Mouse (Mus musculus): ENCODE data around the gene Kcnd3. TPM values are rescaled to one million over a fixed set of nuclear protein-coding genes. Genes with fewer than 3 reads are reported as not detected.

Gene Kcnd3
- polyA plus RNA-seq, 1 experiment from 2014 or later = 4.6 TPM

GRCm38 (mm10) chr3:105670801-105671200 lies 218.7 kb downstream of the Kcnd3 start:
- Histone ChIP-seq H3K9me3 (no peaks in the 10 kb centered on the region), H3K4me1 (replicated peaks) (no peaks in the 10 kb centered on the region), H3K4me3 (no peak overlapping the region), H3K9ac (no peak overlapping the region), H3K27me3 (no peaks in the 10 kb centered on the region), H3K4me2 (no peak overlapping the region), H3K36me3 (no peaks in the 10 kb centered on the region), H3K27ac (replicated peaks) (no peak overlapping the region)
- WGBS = 89% methylated on average over 1 of the region's 1 CpGs
- ATAC-seq (ENCODE audit: low read depth) = no peak

- no peak overlapping the region for H3K4me3 ChIP-seq
- H3K4me2 ChIP-seq = no peak overlapping the region
- no peak overlapping the region for H3K27ac ChIP-seq (replicated peaks)
- H3K9ac ChIP-seq = no peak overlapping the region
- no peaks in the 10 kb centered on the region for H3K9me3 ChIP-seq
- ATAC-seq (ENCODE audit: low read depth) = peak; percentile 84
- H3K36me3 ChIP-seq = peaks cover 25% of the 10 kb centered on the region
- WGBS = 22% methylated on average over 7 of the region's 7 CpGs
- H3K27me3 ChIP-seq = no peaks in the 10 kb centered on the region
- no peaks in the 10 kb centered on the region for H3K4me1 ChIP-seq (replicated peaks)
Observed at GRCm38 (mm10) chr3:105674595-105675218, 222.6 kb downstream of the Kcnd3 start.

GRCm38 (mm10) chr3:105675932-105676331 lies 223.8 kb downstream of the Kcnd3 start:
- WGBS = 60% methylated on average over 2 of the region's 2 CpGs

GRCm38 (mm10) chr3:105680346-105680745 lies 228.2 kb downstream of the Kcnd3 start:
- Histone ChIP-seq H3K4me2 (no peak overlapping the region), H3K9ac (no peak overlapping the region), H3K27ac (replicated peaks) (no peak overlapping the region), H3K9me3 (no peaks in the 10 kb centered on the region), H3K4me3 (no peak overlapping the region), H3K27me3 (no peaks in the 10 kb centered on the region), H3K4me1 (replicated peaks) (no peaks in the 10 kb centered on the region), H3K36me3 (peaks cover 67% of the 10 kb centered on the region)
- ATAC-seq (ENCODE audit: low read depth) = no peak
- WGBS = 89% methylated on average over 7 of the region's 7 CpGs

More at GRCm38 (mm10) chr3:105675932-105676331, 223.8 kb downstream of the Kcnd3 start:
- H3K4me2 ChIP-seq = no peak overlapping the region
- H3K4me3 ChIP-seq = no peak overlapping the region
- no peak overlapping the region for H3K9ac ChIP-seq
- no peaks in the 10 kb centered on the region for H3K27me3 ChIP-seq
- H3K4me1 ChIP-seq (replicated peaks) = no peaks in the 10 kb centered on the region
- peaks cover 34% of the 10 kb centered on the region for H3K36me3 ChIP-seq
- H3K9me3 ChIP-seq = no peaks in the 10 kb centered on the region
- H3K27ac ChIP-seq (replicated peaks) = no peak overlapping the region
- ATAC-seq (ENCODE audit: low read depth) = no peak

- 11% methylated on average over 51 of the region's 60 CpGs for WGBS
- peak overlapping the region; percentile 92 for H3K4me3 ChIP-seq
- no peaks in the 10 kb centered on the region for H3K9me3 ChIP-seq
- peaks cover 28% of the 10 kb centered on the region for H3K36me3 ChIP-seq
- H3K4me1 ChIP-seq (replicated peaks) = peaks cover 9% of the 10 kb centered on the region
- peak overlapping the region; percentile 81 for H3K4me2 ChIP-seq
- peak overlapping the region; percentile 92 for H3K9ac ChIP-seq
- no peaks in the 10 kb centered on the region for H3K27me3 ChIP-seq
- peak; percentile 87; the same call in 1 of the 2 replicates for ATAC-seq (ENCODE audit: low read depth)
- peak overlapping the region; percentile 79; the same call in 1 of the 2 replicates for H3K27ac ChIP-seq (replicated peaks)
Observed at GRCm38 (mm10) chr3:105686394-105687323, 234.5 kb downstream of the Kcnd3 start.

DNA sequence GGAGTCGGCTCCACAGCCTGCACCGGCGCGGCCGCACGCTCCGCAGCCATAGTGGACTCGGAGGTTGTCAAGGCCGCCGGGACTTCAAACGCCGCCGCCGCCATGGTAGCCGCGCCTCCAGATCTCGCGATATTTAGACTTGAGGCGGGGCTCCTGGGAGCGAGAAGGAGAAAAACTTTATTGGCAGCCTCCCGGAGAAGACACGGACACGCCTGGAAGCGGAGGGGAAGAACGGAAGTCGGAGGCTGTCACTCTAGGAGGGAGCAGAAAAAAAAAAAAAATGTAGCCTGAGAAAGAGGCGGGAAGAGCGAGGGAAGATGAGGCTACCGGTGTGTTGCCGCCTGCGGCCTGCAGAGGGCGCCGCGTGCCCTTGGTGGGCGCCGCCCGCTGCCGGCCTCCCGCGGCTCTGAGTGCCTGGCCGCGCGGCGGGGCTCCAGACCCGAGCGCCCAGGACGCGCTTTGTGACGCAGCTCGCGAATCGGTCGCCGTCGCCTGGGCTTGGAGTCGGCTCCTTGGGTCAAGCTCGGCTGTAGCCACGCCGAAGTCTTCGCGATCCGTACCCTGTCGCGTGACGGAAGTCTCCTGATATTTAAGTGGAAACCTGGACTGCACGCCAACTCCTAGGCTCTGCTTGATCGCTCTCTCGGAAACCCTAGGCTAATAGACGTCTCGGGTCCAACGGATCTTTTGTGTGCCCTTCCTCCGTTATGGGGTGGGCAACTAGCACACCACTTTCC lies 235.4 kb downstream of the Kcnd3 start, which contains the start of gene Ddx20:
Gene Ddx20, minus strand, starts transcription at position 251 of the 737 bp plus-strand sequence.
- no peaks in the 10 kb centered on the region for H3K9me3 ChIP-seq
- peaks cover 9% of the 10 kb centered on the region for H3K4me1 ChIP-seq (replicated peaks)
- H3K9ac ChIP-seq = peak within 1 kb of the TSS; percentile 92
- H3K4me3 ChIP-seq = peak within 1 kb of the TSS; percentile 92
- H3K27me3 ChIP-seq = peaks cover 3% of the 10 kb centered on the region; the same call in 1 of the 2 replicates
- peaks cover 23% of the 10 kb centered on the region for H3K36me3 ChIP-seq
- WGBS = 1% methylated on average over 72 of the region's 72 CpGs
- peak; percentile 96 for ATAC-seq (ENCODE audit: low read depth)
- peak within 1 kb of the TSS; percentile 81 for H3K27ac ChIP-seq (replicated peaks)
- H3K4me2 ChIP-seq = peak within 1 kb of the TSS; percentile 81

- H3K27me3 ChIP-seq = peaks cover 13% of the 10 kb centered on the region
- no peak for ATAC-seq (ENCODE audit: low read depth)
- H3K4me1 ChIP-seq (replicated peaks) = peaks cover 9% of the 10 kb centered on the region
- H3K4me3 ChIP-seq = no peak overlapping the region
- no peak overlapping the region for H3K9ac ChIP-seq
- H3K9me3 ChIP-seq = no peaks in the 10 kb centered on the region
- H3K4me2 ChIP-seq = no peak overlapping the region
- H3K36me3 ChIP-seq = peaks cover 13% of the 10 kb centered on the region
- no peak overlapping the region for H3K27ac ChIP-seq (replicated peaks)
- 89% methylated on average over 2 of the region's 2 CpGs for WGBS
Observed at GRCm38 (mm10) chr3:105688536-105688935, 236.4 kb downstream of the Kcnd3 start.

GRCm38 (mm10) chr3:105693327-105694080 lies 241.4 kb downstream of the Kcnd3 start:
- no peak overlapping the region for H3K4me2 ChIP-seq
- 82% methylated on average over 14 of the region's 14 CpGs for WGBS
- H3K27ac ChIP-seq (replicated peaks) = no peak overlapping the region
- no peak for ATAC-seq (ENCODE audit: low read depth)
- H3K36me3 ChIP-seq = no peaks in the 10 kb centered on the region
- H3K9ac ChIP-seq = no peak overlapping the region
- H3K4me1 ChIP-seq (replicated peaks) = peaks cover 29% of the 10 kb centered on the region
- peaks cover 23% of the 10 kb centered on the region for H3K27me3 ChIP-seq
- no peak overlapping the region for H3K4me3 ChIP-seq
- no peaks in the 10 kb centered on the region for H3K9me3 ChIP-seq

- peak; percentile 47; the same call in 1 of the 2 replicates for ATAC-seq (ENCODE audit: low read depth)
- H3K27ac ChIP-seq (replicated peaks) = peak overlapping the region; percentile 38; the same call in 1 of the 2 replicates
- peaks cover 29% of the 10 kb centered on the region for H3K4me1 ChIP-seq (replicated peaks)
- H3K9ac ChIP-seq = peak overlapping the region; percentile 43
- H3K9me3 ChIP-seq = no peaks in the 10 kb centered on the region
- H3K36me3 ChIP-seq = no peaks in the 10 kb centered on the region
- WGBS = 32% methylated on average over 20 of the region's 20 CpGs
- no peak overlapping the region for H3K4me3 ChIP-seq
- H3K4me2 ChIP-seq = peak overlapping the region; percentile 39
- peaks cover 23% of the 10 kb centered on the region for H3K27me3 ChIP-seq
Observed at GRCm38 (mm10) chr3:105695476-105696386, 243.6 kb downstream of the Kcnd3 start.

DNA sequence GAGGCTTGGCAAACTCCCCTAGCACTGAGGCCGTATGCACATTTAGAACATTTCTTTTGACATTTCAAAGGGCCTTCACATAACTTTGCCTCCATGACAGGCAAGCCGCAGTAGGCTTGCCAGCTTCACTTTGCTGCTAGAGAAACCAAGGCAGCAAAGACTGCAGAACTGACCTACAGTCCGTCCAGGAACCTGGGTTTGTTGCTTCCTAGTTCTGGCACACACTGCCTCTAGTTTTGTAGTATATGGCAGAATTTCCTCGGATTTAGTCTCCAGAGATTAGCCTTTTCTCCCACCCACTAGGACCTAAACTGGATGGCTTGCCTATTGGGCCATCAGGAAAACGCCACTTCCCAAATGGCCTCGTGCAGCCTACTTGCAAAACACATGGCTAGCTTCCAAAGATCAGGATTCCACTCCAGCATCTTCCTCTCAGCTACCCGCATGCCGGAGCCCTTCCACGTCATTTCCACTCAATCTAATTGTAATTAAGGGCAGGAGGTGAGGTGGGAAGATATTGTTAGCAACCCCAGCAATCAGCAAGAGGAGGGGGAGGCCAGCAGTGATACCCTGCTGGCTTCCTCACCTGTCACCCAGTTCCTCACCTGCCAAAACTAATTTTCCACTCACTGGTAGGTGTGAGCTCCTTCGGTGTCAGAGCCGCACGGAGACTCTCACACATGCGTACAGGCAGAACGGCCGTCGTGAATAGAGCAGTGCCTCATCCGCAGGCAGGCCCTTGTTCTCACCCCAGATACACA lies 244.4 kb downstream of the Kcnd3 start:
- peak overlapping the region; percentile 43; the same call in 1 of the 2 replicates for H3K9ac ChIP-seq
- peak overlapping the region; percentile 39 for H3K4me2 ChIP-seq
- ATAC-seq (ENCODE audit: low read depth) = no peak
- no peaks in the 10 kb centered on the region for H3K9me3 ChIP-seq
- H3K27me3 ChIP-seq = peaks cover 27% of the 10 kb centered on the region
- no peak overlapping the region for H3K4me3 ChIP-seq
- 0 out of 2 replicates have a peak overlapping the region, but pooled peaks have one; percentile 38 for H3K27ac ChIP-seq (replicated peaks)
- H3K4me1 ChIP-seq (replicated peaks) = peaks cover 29% of the 10 kb centered on the region
- WGBS = 66% methylated on average over 17 of the region's 17 CpGs
- H3K36me3 ChIP-seq = no peaks in the 10 kb centered on the region

Data from neural tube, embryonic 13.5 days (tissue).